In the genomic region with DNA sequence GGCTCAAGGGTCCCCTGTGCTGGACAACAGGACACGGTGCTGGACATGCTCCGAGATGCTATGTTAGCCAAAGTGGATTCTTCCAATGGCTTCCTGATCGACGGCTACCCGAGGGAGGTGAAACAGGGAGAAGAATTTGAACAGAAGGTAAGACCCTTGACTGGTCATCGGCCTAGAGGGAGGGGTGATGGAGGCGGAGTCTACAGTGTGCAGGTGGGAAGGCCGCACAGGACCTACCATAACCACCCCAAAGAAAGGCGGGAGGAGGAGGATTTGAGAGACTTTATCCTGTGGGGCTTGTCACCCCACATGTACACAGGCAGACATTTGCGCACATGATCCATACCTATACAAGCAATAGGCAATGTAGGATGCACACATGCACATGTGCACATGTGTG, we compare ENCODE assay signal across 21 mouse cellular contexts. TPM values are rescaled to one million over a fixed set of nuclear protein-coding genes. Genes with fewer than 3 reads are reported as not detected.
DNase-seq lines count a peak whose midpoint lies in the region; ATAC-seq and TF ChIP-seq lines count a peak whose summit lies in the region.
"Had no signal": no experiment of that assay in that cellular context is flagged by ENCODE, and none has a peak within 500 bp of the region (broad histone marks: within the 10 kb centered on the region; RNA-seq: fewer than 3 reads in every experiment).

No protein-coding gene starts in this region.

- no peak for TF ChIP-seq EP300 in ES-Bruce4 (IDR thresholded peaks at IDR 0.05; ENCODE audit: insufficient read depth, low read depth, low read length)

- H3K4me3 ChIP-seq in hindbrain, embryonic 10.5 days: no peak overlapping the region
- H3K4me3 ChIP-seq in hindbrain, embryonic 14.5 days (replicated peaks; ENCODE audit: low read length): no peak overlapping the region
- peak overlapping the region; percentile 38; the same call in 1 of the 2 replicates for H3K4me3 ChIP-seq in ES-Bruce4 (ENCODE audit: low read depth, low read length)
- no peak overlapping the region for H3K4me3 ChIP-seq in hindbrain, embryonic 16.5 days (ENCODE audit: low read length)
- H3K4me3 ChIP-seq: heart, embryonic 13.5 days; left cerebral cortex, adult 2 months; liver, embryonic 15.5 days; lung, embryonic 15.5 days had no signal

- 87% methylated on average over 10 of the region's 10 CpGs for WGBS in hindbrain, embryonic 10.5 days
- WGBS in hindbrain, embryonic 14.5 days: 92% methylated on average over 10 of the region's 10 CpGs
- 85% methylated on average over 10 of the region's 10 CpGs for WGBS in hindbrain, embryonic 16.5 days

- no peak overlapping the region for H3K4me2 ChIP-seq in hindbrain, embryonic 14.5 days (replicated peaks)
- H3K4me2 ChIP-seq in hindbrain, embryonic 16.5 days (ENCODE audit: low read length): 0 out of 2 replicates have a peak overlapping the region, but pooled peaks have one; percentile 1
- H3K4me2 ChIP-seq: heart, embryonic 13.5 days; liver, embryonic 15.5 days; lung, embryonic 15.5 days; midbrain, embryonic 11.5 days had no signal

- peak; percentile 40 for DNase-seq in cerebellum, adult 11-12 months
- DNase-seq in cerebellum, adult 18-20 months: no peak
- DNase-seq in hindbrain, embryonic 10.5 days (ENCODE audit: low spot score): no peak
- no peak for DNase-seq in hindbrain, embryonic 14.5 days (ENCODE audit: low spot score)
- no peak for DNase-seq in left cerebral cortex, postnatal 10 days (ENCODE audit: extremely low spot score in 1 of 2, low spot score in 2 of 2)
- no peak for DNase-seq in heart, postnatal 10 days

- 0 out of 2 replicates have a peak, but pooled peaks cover 6% of the 10 kb centered on the region for H3K27me3 ChIP-seq in hindbrain, embryonic 10.5 days (ENCODE audit: insufficient read depth, poor library complexity, severe bottlenecking)
- no peaks in the 10 kb centered on the region for H3K27me3 ChIP-seq in hindbrain, embryonic 14.5 days (ENCODE audit: control insufficient read depth, insufficient read depth, low read length)
- no peaks in the 10 kb centered on the region for H3K27me3 ChIP-seq in ES-Bruce4 (ENCODE audit: control insufficient read depth, insufficient read depth, low read length, poor library complexity, severe bottlenecking)
- H3K27me3 ChIP-seq in hindbrain, embryonic 16.5 days (replicated peaks; ENCODE audit: control insufficient read depth, insufficient read depth, low read length): no peaks in the 10 kb centered on the region
- H3K27me3 ChIP-seq: heart, embryonic 13.5 days; liver, embryonic 15.5 days; lung, embryonic 15.5 days; Patski had no signal

- TF ChIP-seq POLR2A in ES-Bruce4 (IDR thresholded peaks at IDR 0.05; ENCODE audit: insufficient read depth, low read length): no peak

- intact Hi-C loops in left cerebral cortex, postnatal 10 days (cut with DNase I): loop anchor here (1.0 kb wide), 1 partner anchor 58 kb away; no protein-coding TSS in a partner anchor
- intact Hi-C loops in heart, postnatal 10 days (cut with DNase I): loop anchor here (1.0 to 5.0 kb wide), 3 partner anchors 36 to 116 kb away; no protein-coding TSS in a partner anchor

- peaks cover 12% of the 10 kb centered on the region for H3K36me3 ChIP-seq in hindbrain, embryonic 10.5 days
- H3K36me3 ChIP-seq in hindbrain, embryonic 14.5 days (replicated peaks; ENCODE audit: control insufficient read depth, insufficient read depth): peaks cover 3% of the 10 kb centered on the region; the same call in 1 of the 2 replicates
- H3K36me3 ChIP-seq in ES-Bruce4 (ENCODE audit: control insufficient read depth, insufficient read depth, low read length, poor library complexity, severe bottlenecking): peaks cover 12% of the 10 kb centered on the region
- peaks cover 5% of the 10 kb centered on the region for H3K36me3 ChIP-seq in hindbrain, embryonic 16.5 days (ENCODE audit: control insufficient read depth, insufficient read depth, low read length)
- H3K36me3 ChIP-seq: liver, embryonic 15.5 days; lung, embryonic 15.5 days had no signal

- peak overlapping the region; percentile 86; the same call in 1 of the 2 replicates for H3K27ac ChIP-seq in hindbrain, embryonic 10.5 days
- no peak overlapping the region for H3K27ac ChIP-seq in hindbrain, embryonic 14.5 days
- no peak overlapping the region for H3K27ac ChIP-seq in ES-Bruce4 (ENCODE audit: insufficient read depth, low read length)
- H3K27ac ChIP-seq in hindbrain, embryonic 16.5 days (ENCODE audit: low read depth, low read length): no peak overlapping the region
- H3K27ac ChIP-seq: heart, embryonic 13.5 days; kidney, postnatal 0 days; left cerebral cortex, adult 2 months; liver, embryonic 15.5 days; lung, embryonic 15.5 days had no signal

- H3K9me3 ChIP-seq in hindbrain, embryonic 10.5 days: no peaks in the 10 kb centered on the region
- H3K9me3 ChIP-seq in hindbrain, embryonic 14.5 days (ENCODE audit: control insufficient read depth, low read length): no peaks in the 10 kb centered on the region
- no peaks in the 10 kb centered on the region for H3K9me3 ChIP-seq in ES-Bruce4 (replicated peaks; ENCODE audit: control insufficient read depth, insufficient read depth, low read length, poor library complexity, severe bottlenecking)
- no peaks in the 10 kb centered on the region for H3K9me3 ChIP-seq in hindbrain, embryonic 16.5 days (ENCODE audit: control insufficient read depth, low read length)
- H3K9me3 ChIP-seq: G1E; heart, embryonic 13.5 days; liver, embryonic 15.5 days; lung, embryonic 15.5 days had no signal

- no peak overlapping the region for H3K9ac ChIP-seq in hindbrain, embryonic 14.5 days
- H3K9ac ChIP-seq in ES-Bruce4 (ENCODE audit: low read depth, poor library complexity, severe bottlenecking): peak overlapping the region; percentile 73
- H3K9ac ChIP-seq in hindbrain, embryonic 16.5 days (ENCODE audit: low read depth, low read length): no peak overlapping the region
- H3K9ac ChIP-seq: liver, embryonic 15.5 days; lung, embryonic 15.5 days had no signal

- no peak for ATAC-seq in hindbrain, embryonic 14.5 days (ENCODE audit: low FRiP score)
- ATAC-seq in hindbrain, embryonic 16.5 days: no peak

- peaks cover 84% of the 10 kb centered on the region for H3K4me1 ChIP-seq in hindbrain, embryonic 10.5 days (replicated peaks)
- H3K4me1 ChIP-seq in hindbrain, embryonic 14.5 days (replicated peaks; ENCODE audit: control insufficient read depth, insufficient read depth, low read length): peaks cover 19% of the 10 kb centered on the region
- peaks cover 13% of the 10 kb centered on the region for H3K4me1 ChIP-seq in ES-Bruce4 (ENCODE audit: control insufficient read depth, insufficient read depth, low read length)
- H3K4me1 ChIP-seq in hindbrain, embryonic 16.5 days (ENCODE audit: control insufficient read depth, insufficient read depth, low read depth, low read length): peaks cover 31% of the 10 kb centered on the region

- no peak for TF ChIP-seq CTCF in ES-Bruce4 (IDR thresholded peaks at IDR 0.05; ENCODE audit: low read depth, low read length)

RNA-seq across cellular contexts. Expression of a gene that starts 9.5 kb away (rescaled TPM):
- 26.9 and 37.6 TPM in 2 replicates for polyA plus RNA-seq in hindbrain, embryonic 10.5 days (2016; fragmentation: Nextera tagmentation; extraction: Ambion mirVana)
- 78.1 and 82.0 TPM in 2 replicates for polyA plus RNA-seq in hindbrain, embryonic 14.5 days (2014; fragmentation: Nextera tagmentation; extraction: Ambion mirVana)
- 71.8 and 74.7 TPM in 2 replicates for polyA plus RNA-seq in ES-Bruce4 (2011; ENCODE audit: insufficient read depth, insufficient read length, low read depth, missing spikeins)
- 111 and 117 TPM in 2 replicates for polyA plus RNA-seq in hindbrain, embryonic 16.5 days (2015; fragmentation: Nextera tagmentation; extraction: Ambion mirVana)
- total RNA-seq in left cerebral cortex, postnatal 10 days (2021): 100 to 1,000 TPM; 156 TPM
- total RNA-seq in heart, postnatal 10 days (2021): 100 to 1,000 TPM; 522 to 538 TPM
- total RNA-seq: neutrophil, adult 5-6 weeks had no signal

RNA-seq across cellular contexts. Expression of a gene that starts 15.3 kb away (rescaled TPM):
- polyA plus RNA-seq in hindbrain, embryonic 10.5 days (2016; fragmentation: Nextera tagmentation; extraction: Ambion mirVana): 28.8 and 35.8 TPM in 2 replicates
- 28.1 and 30.5 TPM in 2 replicates for polyA plus RNA-seq in hindbrain, embryonic 14.5 days (2014; fragmentation: Nextera tagmentation; extraction: Ambion mirVana)
- 20.0 and 20.8 TPM in 2 replicates for polyA plus RNA-seq in ES-Bruce4 (2011; ENCODE audit: insufficient read depth, insufficient read length, low read depth, missing spikeins)
- polyA plus RNA-seq in hindbrain, embryonic 16.5 days (2015; fragmentation: Nextera tagmentation; extraction: Ambion mirVana): 34.2 and 39.5 TPM in 2 replicates
- 10 to 100 TPM; 24.9 to 25.2 TPM for total RNA-seq in left cerebral cortex, postnatal 10 days (2021)
- total RNA-seq in heart, postnatal 10 days (2021): 100 to 1,000 TPM; 152 to 166 TPM
- total RNA-seq: neutrophil, adult 5-6 weeks had no signal

RNA-seq across cellular contexts. Expression of a gene that starts 31.5 kb away (rescaled TPM):
- polyA plus RNA-seq in hindbrain, embryonic 10.5 days (2016; fragmentation: Nextera tagmentation; extraction: Ambion mirVana): 12.7 and 14.1 TPM in 2 replicates
- polyA plus RNA-seq in hindbrain, embryonic 14.5 days (2014; fragmentation: Nextera tagmentation; extraction: Ambion mirVana): 8.5 and 9.3 TPM in 2 replicates
- polyA plus RNA-seq in ES-Bruce4 (2011; ENCODE audit: insufficient read depth, insufficient read length, low read depth, missing spikeins): 22.5 and 24.2 TPM in 2 replicates
- 29.5 and 35.4 TPM in 2 replicates for polyA plus RNA-seq in hindbrain, embryonic 16.5 days (2015; fragmentation: Nextera tagmentation; extraction: Ambion mirVana)
- total RNA-seq in left cerebral cortex, postnatal 10 days (2021): 100 to 1,000 TPM; 122 to 127 TPM
- 100 to 1,000 TPM in 1 of 2 experiments, 10 to 100 TPM in 1; 87.9 to 103 TPM for total RNA-seq in heart, postnatal 10 days (2021)

RNA-seq across cellular contexts. Expression of a gene that starts 44.2 kb away (rescaled TPM):
- polyA plus RNA-seq in hindbrain, embryonic 10.5 days (2016; fragmentation: Nextera tagmentation; extraction: Ambion mirVana): 19.8 and 21.0 TPM in 2 replicates
- polyA plus RNA-seq in hindbrain, embryonic 14.5 days (2014; fragmentation: Nextera tagmentation; extraction: Ambion mirVana): 32.3 and 36.8 TPM in 2 replicates
- 9.4 and 9.7 TPM in 2 replicates for polyA plus RNA-seq in ES-Bruce4 (2011; ENCODE audit: insufficient read depth, insufficient read length, low read depth, missing spikeins)
- polyA plus RNA-seq in hindbrain, embryonic 16.5 days (2015; fragmentation: Nextera tagmentation; extraction: Ambion mirVana): 49.6 and 54.3 TPM in 2 replicates
- 10 to 100 TPM; 32.3 to 32.6 TPM for total RNA-seq in left cerebral cortex, postnatal 10 days (2021)
- total RNA-seq in heart, postnatal 10 days (2021): 10 to 100 TPM; 29.3 to 31.8 TPM

RNA-seq across cellular contexts. Expression of a gene that starts 55.6 kb away (rescaled TPM):
- polyA plus RNA-seq in hindbrain, embryonic 10.5 days (2016; fragmentation: Nextera tagmentation; extraction: Ambion mirVana): 0.11 and 0.39 TPM in 2 replicates
- polyA plus RNA-seq in hindbrain, embryonic 14.5 days (2014; fragmentation: Nextera tagmentation; extraction: Ambion mirVana): 0.48 and 0.81 TPM in 2 replicates
- polyA plus RNA-seq in ES-Bruce4 (2011; ENCODE audit: insufficient read depth, insufficient read length, low read depth, missing spikeins): 0.44 TPM in 1 of 2 replicates, not detected in the other
- 0.72 and 1.6 TPM in 2 replicates for polyA plus RNA-seq in hindbrain, embryonic 16.5 days (2015; fragmentation: Nextera tagmentation; extraction: Ambion mirVana)
- total RNA-seq in left cerebral cortex, postnatal 10 days (2021): 1 to 10 TPM in 1 of 2 experiments, under 1 TPM in 1; 0.81 to 1.2 TPM
- not detected for total RNA-seq in heart, postnatal 10 days (2021)
- total RNA-seq: adrenal gland, adult 18-20 months; adrenal gland, postnatal 36 days; gastrocnemius, postnatal 4 days; heart, postnatal 25 days; neutrophil, adult 5-6 weeks had no signal
- polyA plus RNA-seq: G1E; liver, embryonic 15.5 days had no signal
